Mouse (Mus musculus) gastrocnemius, postnatal 4 days (tissue): Measurements from ENCODE around the gene 6430548M08Rik. TPM values are rescaled to one million over a fixed set of nuclear protein-coding genes. Genes with fewer than 3 reads are reported as not detected.

Experiments used
- DNase-seq, 2 experiments: peaks; one replicate each; pipeline ENCODE4 v3.0.0; 2021 to 2022; ENCODE audit warnings: low spot score in 2 of 2, mixed read lengths in 2 of 2
- total RNA-seq, 2 experiments: library from RNA; stranded (reverse); gene quantifications; 2 replicates each; pipeline ENCODE4 v1.2.3; 2021

6430548M08Rik gene
- total RNA-seq, 2 experiments from 2014 or later, result 13.0 to 14.2 TPM

GRCm38 (mm10) chr8:120213229-120213628 lies 99.3 kb downstream of the 6430548M08Rik start:
- no peak for DNase-seq

- peak in 1 of 2 experiments; percentile 71 for DNase-seq
These were observed 100.0 kb downstream of the 6430548M08Rik start for GRCm38 (mm10) chr8:120213939-120214338.

Other genes starting within 250 kb of the 6430548M08Rik start
- 10 to 100 TPM; 70.5 to 75.0 TPM for gene Usp10, start 203.8 kb upstream of the 6430548M08Rik start, total RNA-seq
- 10 to 100 TPM; 12.8 to 22.8 TPM for gene Gm20388, start 203.3 kb upstream of the 6430548M08Rik start, total RNA-seq
- 1 to 10 TPM; 1.3 to 3.0 TPM for gene Crispld2, start 121.7 kb upstream of the 6430548M08Rik start, total RNA-seq
- gene Zdhhc7, start 12.7 kb upstream of the 6430548M08Rik start, total RNA-seq, result 10 to 100 TPM; 29.0 to 29.9 TPM
- gene Fam92b, start 63.3 kb downstream of the 6430548M08Rik start, total RNA-seq, result not detected
- gene Gse1, start 114.3 kb downstream of the 6430548M08Rik start, total RNA-seq, result 10 to 100 TPM; 45.9 to 48.7 TPM